Mouse (Mus musculus): ENCODE measurements around the gene Pdgfa. TPM values are rescaled to one million over a fixed set of nuclear protein-coding genes. Genes with fewer than 3 reads are reported as not detected.

Pdgfa gene
- polyA plus RNA-seq, 1 experiment: 20.4 TPM

- peak; percentile 85 for DNase-seq (ENCODE audit: low spot score)
Measured at GRCm38 (mm10) chr5:138994786-138995720, 2.1 kb downstream of the Pdgfa start.

DNA sequence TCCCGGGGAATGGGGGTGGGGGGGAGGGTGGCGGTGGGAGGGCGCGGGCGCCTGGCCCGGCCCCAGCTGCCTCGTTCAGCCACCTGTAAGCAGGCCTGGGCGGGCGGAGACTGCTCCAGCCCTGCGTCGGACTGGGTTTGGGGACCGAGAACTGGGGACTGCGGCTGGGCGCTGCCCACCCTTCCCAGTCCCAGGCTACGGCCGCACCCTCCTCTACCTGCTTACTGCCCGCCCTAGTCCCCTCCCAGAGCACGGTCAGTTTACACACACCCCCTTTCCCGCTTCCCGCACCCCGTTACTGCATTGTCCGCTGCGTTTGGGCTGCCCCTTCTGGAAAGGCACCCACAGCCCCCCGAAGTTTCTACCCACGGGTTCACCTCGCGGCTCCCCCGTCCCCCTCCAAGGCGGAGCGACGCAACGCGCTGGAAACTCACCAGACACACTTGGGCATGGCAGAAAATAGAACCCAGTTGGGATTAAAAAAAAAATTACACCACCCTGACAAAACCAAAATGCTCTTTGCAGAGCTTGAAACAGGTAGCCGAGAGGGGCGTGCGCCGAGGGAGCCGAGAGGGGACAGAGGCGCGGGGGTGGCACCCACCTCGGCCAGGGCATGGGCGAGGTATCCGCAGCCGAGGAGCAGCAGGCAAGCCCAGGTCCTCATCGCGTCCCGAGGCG, 2.9 kb downstream of the Pdgfa start:
- no peak for DNase-seq (ENCODE audit: low spot score)

DNA sequence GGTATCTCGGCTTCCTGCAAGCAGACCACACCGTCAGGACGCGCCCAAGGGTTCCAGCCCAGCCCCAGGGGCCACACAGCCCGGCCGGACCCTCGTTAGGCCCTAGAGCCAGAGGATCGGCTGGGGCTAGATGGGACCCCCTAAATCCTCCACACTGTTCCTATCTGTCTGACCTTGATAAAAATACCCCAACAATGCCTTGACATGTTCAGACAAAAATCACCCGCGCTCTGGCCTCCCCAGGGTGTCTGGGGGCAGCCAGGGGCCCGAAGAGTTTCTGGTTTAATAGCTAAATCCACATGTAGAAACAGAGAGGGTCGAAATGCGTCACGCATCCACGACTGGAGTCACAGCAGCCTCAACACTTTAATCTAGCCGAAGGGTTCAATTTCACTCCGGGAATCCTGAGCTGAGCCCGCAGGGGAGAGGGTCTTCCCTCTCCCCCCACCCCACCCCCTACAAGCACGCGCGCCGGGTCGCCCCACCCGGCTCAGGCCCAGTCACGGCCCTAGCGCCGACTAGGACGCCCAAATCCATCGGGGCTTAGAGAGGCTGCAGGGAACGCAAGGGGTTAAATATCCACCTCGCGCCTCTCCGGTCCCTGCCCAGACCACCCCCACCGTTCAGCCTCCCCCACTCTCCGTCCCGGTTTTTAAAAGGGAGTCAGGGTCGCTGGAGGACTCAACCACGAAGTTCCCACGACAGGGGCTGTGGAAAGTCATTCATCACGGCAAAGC, 3.6 kb downstream of the Pdgfa start:
- no peak for DNase-seq (ENCODE audit: low spot score)

GRCm38 (mm10) chr5:138992611-138993370, 4.4 kb downstream of the Pdgfa start:
- DNase-seq (ENCODE audit: low spot score): peak; percentile 46

- DNase-seq (ENCODE audit: low spot score): no peak
Measured at GRCm38 (mm10) chr5:138991734-138992133, 5.4 kb downstream of the Pdgfa start.

DNA sequence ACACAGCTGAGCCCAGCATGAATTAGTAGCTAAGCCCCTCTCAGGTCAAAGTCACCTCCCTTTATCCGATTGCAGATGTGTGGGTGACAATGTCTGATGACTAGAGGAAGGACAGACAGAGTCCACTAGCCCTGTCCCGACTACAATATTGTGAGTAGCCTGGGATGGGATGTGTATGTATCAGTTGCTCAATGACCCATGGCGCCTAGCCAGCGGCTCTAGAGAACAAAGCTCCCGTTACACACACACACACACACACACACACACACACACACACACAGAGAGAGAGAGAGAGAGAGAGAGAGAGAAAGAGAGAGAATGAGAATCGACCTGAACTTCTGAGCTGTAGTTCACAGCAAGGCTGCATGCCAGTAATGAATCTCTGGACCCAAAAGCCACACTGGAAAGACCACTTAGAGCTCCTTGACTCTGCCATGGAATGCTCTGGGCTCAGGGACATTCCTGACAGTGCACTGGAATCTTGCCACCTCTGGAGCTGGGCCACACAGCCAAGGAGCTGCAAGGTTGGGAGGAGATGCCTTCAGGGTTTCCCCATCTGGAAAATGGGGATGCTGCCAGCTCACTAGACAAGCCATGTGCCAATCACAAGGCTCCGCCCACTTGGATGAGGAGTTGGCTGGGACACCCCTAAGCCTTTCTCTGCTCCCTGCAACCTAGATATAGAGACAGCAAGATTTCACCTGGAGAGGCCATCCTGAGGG, 6.3 kb downstream of the Pdgfa start:
- DNase-seq (ENCODE audit: low spot score): no peak

- no peak for DNase-seq (ENCODE audit: low spot score)
Measured at GRCm38 (mm10) chr5:138989567-138989966, 7.6 kb downstream of the Pdgfa start.

- peak; percentile 52 for DNase-seq (ENCODE audit: low spot score)
Measured at GRCm38 (mm10) chr5:138988764-138989163, 8.4 kb downstream of the Pdgfa start.

DNA sequence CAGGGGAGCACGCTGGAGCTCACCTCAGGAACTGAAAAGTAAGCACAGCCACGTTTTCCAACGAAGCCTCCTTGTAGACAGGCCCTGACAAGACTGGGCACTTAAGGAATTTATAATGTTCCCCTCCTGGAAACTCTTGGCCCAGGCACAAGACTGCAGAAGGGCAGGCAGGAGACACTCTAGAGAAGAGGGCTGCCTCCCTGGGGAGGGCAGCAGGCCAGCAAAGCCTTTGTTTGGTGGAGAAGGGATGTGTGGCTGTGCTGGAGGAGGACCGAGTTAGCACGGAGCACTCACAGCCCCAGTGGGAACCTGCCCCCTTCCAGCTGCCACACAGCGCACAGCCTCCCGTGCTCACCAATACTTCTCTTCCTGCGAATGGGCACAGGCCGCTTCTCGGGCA, 9.2 kb downstream of the Pdgfa start:
- DNase-seq (ENCODE audit: low spot score): no peak

DNA sequence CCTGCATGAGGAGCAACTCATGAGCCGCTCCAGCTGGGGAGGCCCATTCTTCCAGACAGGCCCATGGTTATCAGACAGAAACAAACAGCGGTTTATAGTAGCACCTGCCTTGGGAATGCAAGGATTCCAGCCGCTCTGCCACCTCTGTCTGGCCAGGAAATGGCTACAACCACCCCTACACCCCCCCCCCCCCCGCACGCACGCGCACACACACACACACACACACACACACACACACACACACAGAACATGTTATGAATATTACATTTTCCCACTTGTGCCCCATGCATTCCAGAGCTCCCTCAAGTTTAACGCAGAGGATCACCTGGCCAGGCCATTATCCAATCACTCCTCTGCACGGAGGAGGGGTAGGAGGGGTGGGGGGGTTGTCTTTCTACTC, 15.2 kb downstream of the Pdgfa start:
- no peak for DNase-seq (ENCODE audit: low spot score)

GRCm38 (mm10) chr5:138980608-138981007, 16.6 kb downstream of the Pdgfa start:
- no peak for DNase-seq (ENCODE audit: low spot score)

- no peak for DNase-seq (ENCODE audit: low spot score)
Measured at GRCm38 (mm10) chr5:138979840-138980239, 17.3 kb downstream of the Pdgfa start.

GRCm38 (mm10) chr5:138977759-138978158, 19.4 kb downstream of the Pdgfa start:
- no peak for DNase-seq (ENCODE audit: low spot score)

GRCm38 (mm10) chr5:138974911-138975485, 22.2 kb downstream of the Pdgfa start:
- DNase-seq (ENCODE audit: low spot score): no peak

DNA sequence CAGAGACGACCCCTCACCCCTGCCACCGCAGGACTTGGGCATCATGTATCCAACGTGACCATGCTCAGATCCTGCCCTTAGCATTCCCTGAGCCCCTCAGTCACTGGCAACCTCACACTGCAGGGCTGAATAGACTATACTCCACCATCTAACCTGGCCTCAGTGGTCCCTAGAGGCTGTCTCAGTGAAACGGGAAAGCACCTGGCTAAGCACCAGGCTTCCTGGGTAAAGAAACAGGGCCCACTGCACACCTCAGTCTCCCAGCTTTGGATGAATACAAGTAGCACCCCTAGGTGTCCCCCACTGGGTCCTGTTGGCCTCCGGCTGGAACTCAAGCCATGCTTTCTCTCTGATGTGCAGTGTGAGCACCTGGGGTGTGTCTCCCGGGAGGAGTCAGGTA, 23.7 kb downstream of the Pdgfa start:
- no peak for DNase-seq (ENCODE audit: low spot score)

DNA sequence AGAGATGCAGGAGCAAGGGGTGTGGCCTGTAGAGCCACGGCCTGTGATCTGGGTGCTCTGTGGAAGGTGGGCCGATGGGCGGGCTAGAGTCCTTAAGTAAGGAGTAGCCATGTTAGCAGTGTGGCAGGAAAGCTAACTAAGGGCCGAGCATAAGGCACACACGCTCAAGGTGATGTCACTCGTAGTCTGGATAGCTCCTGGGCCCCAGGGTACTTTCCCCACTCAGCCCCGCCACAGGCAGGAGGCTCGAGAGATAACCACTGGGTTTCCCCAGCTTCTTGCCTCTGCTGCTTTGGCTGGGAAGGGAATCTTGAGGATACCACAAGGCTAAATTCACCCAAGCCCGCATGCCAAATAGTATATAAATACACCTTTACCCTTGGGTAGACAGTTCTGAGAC, 25.8 kb downstream of the Pdgfa start:
- no peak for DNase-seq (ENCODE audit: low spot score)

DNA sequence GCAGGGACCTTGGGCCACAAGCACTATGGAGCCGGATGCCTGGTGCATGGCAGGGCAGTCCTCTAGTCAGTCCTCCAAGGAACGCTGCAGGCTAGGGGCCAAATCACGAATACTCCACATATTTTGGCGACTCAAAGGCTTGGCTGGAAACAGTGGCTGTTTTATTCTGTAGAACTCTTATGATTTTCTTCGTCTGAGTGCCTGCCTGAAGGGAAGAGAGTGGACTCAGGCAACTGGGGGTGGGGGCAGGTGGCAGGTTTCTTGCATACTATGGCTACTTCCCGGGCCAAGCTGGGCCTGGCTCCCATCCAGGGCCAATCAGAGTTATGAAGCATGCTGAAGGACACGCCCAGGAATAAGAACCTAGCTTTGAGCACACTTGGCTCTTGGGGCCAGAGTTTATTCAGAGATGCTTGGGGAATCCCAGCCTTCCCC, 27.1 kb downstream of the Pdgfa start:
- DNase-seq (ENCODE audit: low spot score): no peak

DNA sequence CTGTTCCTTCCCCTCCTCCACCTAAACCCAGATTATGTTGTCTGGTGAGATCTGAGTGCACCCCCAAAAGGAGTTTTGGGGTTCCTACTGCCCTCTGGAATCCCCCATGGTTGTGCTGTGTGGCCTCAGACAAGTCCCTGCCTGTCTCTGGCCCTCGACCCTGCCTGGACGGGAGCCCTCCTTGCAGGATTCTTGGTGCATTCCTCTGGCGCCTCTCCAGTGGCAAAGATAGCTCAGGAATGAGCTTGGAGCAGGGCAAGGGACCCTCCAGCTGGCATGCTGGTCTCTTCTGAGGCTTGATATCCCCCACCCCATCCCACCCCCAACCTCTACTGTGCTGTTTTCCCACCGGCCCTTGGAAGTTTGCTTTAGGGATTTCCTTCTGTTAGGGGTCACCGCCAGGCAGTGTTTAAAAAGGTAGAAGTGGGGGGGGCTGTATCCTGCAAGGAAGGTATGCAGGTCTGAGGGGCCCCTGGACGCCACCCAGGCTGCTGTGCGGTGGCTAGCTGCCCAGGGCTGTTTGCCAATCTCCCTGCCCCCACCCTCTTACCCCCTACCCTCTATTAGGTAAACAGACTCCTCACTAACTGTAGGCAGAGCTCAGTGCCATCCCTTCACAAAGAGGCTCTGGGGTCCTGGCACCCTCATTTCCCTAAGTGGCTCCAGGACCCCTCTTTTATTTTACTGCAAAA, 31.0 kb downstream of the Pdgfa start:
- no peak for DNase-seq (ENCODE audit: low spot score)

- no peak for DNase-seq (ENCODE audit: low spot score)
Measured at GRCm38 (mm10) chr5:138965590-138965989, 31.6 kb downstream of the Pdgfa start.

DNA sequence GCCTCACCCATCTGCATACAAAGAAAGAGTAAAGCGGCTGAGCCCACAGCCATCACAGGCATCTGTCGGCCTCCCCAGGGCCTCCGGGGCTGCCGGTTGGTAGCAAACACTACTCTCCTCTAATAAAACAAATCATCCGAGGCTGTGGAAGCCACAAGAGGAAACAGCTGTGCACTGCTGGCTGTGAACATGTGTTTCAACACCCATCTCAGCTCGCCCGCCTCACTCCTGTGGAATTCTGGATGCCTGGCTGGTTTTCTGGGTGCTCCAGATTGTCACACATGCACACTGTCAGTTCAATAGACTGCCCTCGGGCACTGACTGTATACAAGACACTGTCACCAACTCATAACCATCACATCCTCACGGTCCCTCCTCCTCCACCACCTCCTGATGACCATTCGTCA, 40.7 kb downstream of the Pdgfa start:
- no peak for DNase-seq (ENCODE audit: low spot score)

Data from urinary bladder, adult 2 months (tissue).